Mouse (Mus musculus): ENCODE measurements around the gene Traf2. TPM values are rescaled to one million over a fixed set of nuclear protein-coding genes. Genes with fewer than 3 reads are reported as not detected.
"Not testable (repeated sequence)": the region's sequence is repeated elsewhere in the genome, so short reads cannot be mapped to it uniquely, and the experiment has no call there.

Traf2 gene
- polyA plus RNA-seq, 1 experiment from 2014 or later: 22.3 TPM

DNA sequence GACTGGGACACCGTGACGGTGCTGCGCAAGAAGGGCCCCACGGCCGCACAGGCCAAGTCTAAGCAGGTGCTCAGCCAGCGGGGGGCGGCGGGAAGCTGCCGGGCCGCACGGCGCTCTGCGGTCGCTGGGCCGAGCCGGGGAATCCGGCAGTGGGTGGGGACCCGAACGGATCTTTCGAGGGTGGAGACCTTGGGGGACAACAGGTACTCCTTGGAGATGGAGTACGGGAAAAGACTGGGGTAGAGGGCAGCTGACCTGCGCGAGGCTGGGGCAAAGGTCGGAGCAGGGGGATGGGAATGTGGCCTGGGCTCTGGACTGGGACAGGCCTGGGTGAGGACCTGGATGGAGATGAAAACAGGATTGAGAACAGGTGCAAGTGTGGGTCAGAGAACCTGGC lies 11.2 kb upstream of the Traf2 start:
- no peaks in the 10 kb centered on the region for H3K27me3 ChIP-seq (replicated peaks)
- peaks cover 17% of the 10 kb centered on the region for H3K4me1 ChIP-seq (replicated peaks)
- H3K27ac ChIP-seq (ENCODE audit: poor library complexity, severe bottlenecking): peak overlapping the region; percentile 80
- peak overlapping the region; percentile 99 for H3K9ac ChIP-seq
- H3K9me3 ChIP-seq (replicated peaks): no peaks in the 10 kb centered on the region
- WGBS: 0% methylated on average over 24 of the region's 24 CpGs
- H3K4me2 ChIP-seq: peak overlapping the region; percentile 98
- ATAC-seq (ENCODE audit: insufficient number of reproducible peaks, low FRiP score): peak; percentile 35; the same call in 1 of the 2 replicates
- H3K4me3 ChIP-seq: peak overlapping the region; percentile 100
- H3K36me3 ChIP-seq: peaks cover 31% of the 10 kb centered on the region

DNA sequence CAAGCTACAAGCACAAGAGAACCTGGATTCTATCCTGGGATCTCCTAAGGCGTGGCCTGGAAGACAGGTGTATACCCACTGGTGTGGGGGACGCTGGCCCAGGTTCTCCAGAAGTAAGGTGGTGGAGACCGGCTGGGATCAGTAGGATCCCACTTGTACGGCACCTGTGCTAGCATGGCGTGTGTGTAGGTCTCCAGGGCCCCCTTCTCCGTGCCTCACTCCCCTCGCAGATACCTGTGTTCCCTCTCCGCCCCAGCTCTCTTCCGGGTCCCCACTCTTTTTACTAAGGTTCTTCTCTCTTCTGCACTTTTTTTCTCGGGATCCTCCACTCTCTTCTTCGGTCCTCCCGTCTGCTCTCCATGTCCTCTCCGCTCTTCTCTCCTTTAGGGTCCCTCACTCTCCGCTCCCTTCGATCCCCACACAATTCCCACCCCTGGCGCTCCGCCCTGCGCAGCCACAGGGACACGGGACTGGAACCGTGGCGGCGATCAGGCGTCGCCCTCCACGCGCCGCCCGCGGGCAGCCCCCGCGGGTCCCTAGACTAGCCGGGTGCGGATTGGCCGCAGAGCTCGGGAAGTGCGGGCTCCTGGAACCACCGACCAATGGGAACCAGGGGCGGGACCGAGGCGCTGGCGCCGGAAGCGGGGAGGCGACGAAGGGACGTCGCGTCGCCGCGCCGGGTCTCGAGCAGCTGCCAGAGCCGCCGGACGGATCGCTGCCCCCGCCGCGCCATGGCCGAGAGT lies 10.7 kb upstream of the Traf2 start, which contains the start of gene Edf1:
Gene Edf1 (plus strand): TSS at position 627 of the 743 bp plus-strand sequence.
- Histone ChIP-seq H3K4me3 (peak within 1 kb of the TSS; percentile 100), H3K36me3 (peaks cover 26% of the 10 kb centered on the region), H3K9me3 (replicated peaks) (no peaks in the 10 kb centered on the region), H3K9ac (peak within 1 kb of the TSS; percentile 99), H3K4me2 (peak within 1 kb of the TSS; percentile 98), H3K27ac (ENCODE audit: poor library complexity, severe bottlenecking) (peak within 1 kb of the TSS; percentile 80), H3K27me3 (replicated peaks) (no peaks in the 10 kb centered on the region), H3K4me1 (replicated peaks) (peaks cover 17% of the 10 kb centered on the region)
- WGBS: under 1% methylated on average over 61 of the region's 61 CpGs
- ATAC-seq (ENCODE audit: insufficient number of reproducible peaks, low FRiP score): peak; percentile 98

DNA sequence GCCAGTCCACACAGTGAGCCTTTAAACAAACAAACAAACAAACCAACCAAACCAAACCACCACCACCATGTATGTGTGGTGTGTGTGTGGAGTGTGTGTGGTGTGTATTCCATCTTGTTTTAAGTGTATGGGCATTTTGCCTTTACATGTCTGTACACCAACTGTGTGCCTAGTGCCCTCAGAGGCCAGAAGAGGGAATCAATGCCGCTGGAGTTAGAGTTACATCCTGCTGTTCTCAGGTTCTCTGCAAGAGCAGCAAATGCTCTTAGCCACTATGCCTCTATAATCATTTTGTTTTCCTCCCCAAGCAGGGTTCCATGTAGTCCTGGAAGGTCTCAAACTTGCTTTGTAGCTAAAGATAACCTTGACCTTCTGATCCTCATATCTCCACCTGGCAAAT lies 9.6 kb upstream of the Traf2 start:
- no peaks in the 10 kb centered on the region for H3K27me3 ChIP-seq (replicated peaks)
- 38% methylated on average over 1 of the region's 1 CpGs for WGBS
- H3K4me2 ChIP-seq: no peak overlapping the region
- H3K9ac ChIP-seq: no peak overlapping the region
- no peaks in the 10 kb centered on the region for H3K9me3 ChIP-seq (replicated peaks)
- H3K4me3 ChIP-seq: no peak overlapping the region
- peaks cover 15% of the 10 kb centered on the region for H3K36me3 ChIP-seq
- peaks cover 17% of the 10 kb centered on the region for H3K4me1 ChIP-seq (replicated peaks)
- no peak for ATAC-seq (ENCODE audit: insufficient number of reproducible peaks, low FRiP score)
- no peak overlapping the region for H3K27ac ChIP-seq (ENCODE audit: poor library complexity, severe bottlenecking)

DNA sequence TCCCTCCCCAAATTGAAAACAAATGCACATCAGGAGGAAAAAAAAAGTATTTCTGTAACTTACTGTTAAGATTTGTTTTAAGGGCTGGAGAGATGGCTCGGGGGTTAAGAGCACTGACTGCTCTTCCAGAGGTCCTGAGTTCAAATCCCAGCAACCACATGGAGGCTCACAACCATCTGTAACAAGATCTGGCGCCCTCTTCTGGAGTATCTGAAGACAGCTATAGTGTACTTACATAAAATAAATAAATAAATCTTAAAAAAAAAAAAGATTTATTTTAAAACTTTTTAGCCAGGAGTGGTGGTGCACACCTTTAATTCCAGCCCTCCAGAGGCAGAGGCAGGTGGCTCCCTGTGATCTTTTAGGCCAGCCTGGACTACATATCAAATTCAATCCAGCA lies 8.7 kb upstream of the Traf2 start:
- not testable (repeated sequence) for H3K27ac ChIP-seq (ENCODE audit: poor library complexity, severe bottlenecking); H3K36me3 ChIP-seq; H3K27me3 ChIP-seq (replicated peaks); ATAC-seq (ENCODE audit: insufficient number of reproducible peaks, low FRiP score); H3K4me3 ChIP-seq; H3K9ac ChIP-seq; H3K9me3 ChIP-seq (replicated peaks); H3K4me2 ChIP-seq
- WGBS: 40% methylated on average over 2 of the region's 2 CpGs
- H3K4me1 ChIP-seq (replicated peaks): peaks cover 17% of the 10 kb centered on the region

DNA sequence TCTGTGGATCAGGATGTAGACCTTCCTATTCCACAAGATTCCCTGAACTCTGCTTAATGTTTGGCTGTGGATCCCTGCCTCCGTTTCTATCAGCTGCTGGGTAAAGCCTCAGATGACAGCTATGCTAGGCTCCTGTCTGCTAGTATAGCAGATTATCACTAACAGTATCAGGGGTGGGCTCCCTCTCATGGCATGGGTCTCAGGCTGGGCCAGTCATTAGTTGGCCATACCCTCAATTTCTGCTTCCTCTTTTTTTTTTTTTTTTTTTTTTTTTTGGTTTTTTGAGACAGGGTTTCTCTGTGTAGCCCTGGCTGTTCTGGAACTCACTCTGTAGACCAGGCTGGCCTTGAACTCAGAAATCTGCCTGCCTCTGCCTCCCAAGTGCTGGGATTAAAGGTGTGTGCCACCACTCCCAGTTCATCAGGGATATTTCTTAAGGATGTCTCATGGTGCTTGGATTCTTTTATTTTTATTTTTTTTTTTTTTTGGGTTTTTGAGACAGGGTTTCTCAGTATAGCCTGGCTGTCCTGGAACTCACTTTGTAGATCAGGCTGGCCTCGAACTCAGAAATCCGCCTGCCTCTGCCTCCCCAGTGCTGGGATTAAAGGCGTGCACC lies 6.5 kb upstream of the Traf2 start:
- not testable (repeated sequence) for H3K9me3 ChIP-seq (replicated peaks); H3K36me3 ChIP-seq; H3K9ac ChIP-seq; ATAC-seq (ENCODE audit: insufficient number of reproducible peaks, low FRiP score); H3K27me3 ChIP-seq (replicated peaks); H3K4me2 ChIP-seq; H3K27ac ChIP-seq (ENCODE audit: poor library complexity, severe bottlenecking); H3K4me3 ChIP-seq; H3K4me1 ChIP-seq (replicated peaks)
- 80% methylated on average over 4 of the region's 4 CpGs for WGBS

DNA sequence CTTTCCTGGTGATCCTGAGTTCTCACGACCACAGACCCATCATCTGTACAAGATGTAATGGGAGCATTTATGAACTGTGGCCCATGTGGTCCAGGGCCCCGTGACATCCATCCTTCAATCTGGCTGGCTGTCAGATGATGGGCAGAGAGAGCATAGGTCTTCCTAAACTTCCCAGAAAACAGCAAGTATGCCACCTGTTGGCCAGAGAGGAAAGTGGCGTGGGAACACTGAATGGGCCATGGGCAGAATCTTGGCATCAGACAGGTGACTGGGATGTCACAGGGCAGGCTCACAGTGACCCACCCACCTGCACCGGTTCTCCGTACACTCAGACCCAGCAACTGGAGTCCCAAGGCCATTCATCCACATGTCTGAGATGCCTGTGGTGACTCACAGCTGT lies 4.4 kb upstream of the Traf2 start:
- no peaks in the 10 kb centered on the region for H3K9me3 ChIP-seq (replicated peaks)
- no peak overlapping the region for H3K27ac ChIP-seq (ENCODE audit: poor library complexity, severe bottlenecking)
- no peaks in the 10 kb centered on the region for H3K4me1 ChIP-seq (replicated peaks)
- H3K4me2 ChIP-seq: no peak overlapping the region
- no peak overlapping the region for H3K4me3 ChIP-seq
- H3K36me3 ChIP-seq: no peaks in the 10 kb centered on the region
- no peak overlapping the region for H3K9ac ChIP-seq
- ATAC-seq (ENCODE audit: insufficient number of reproducible peaks, low FRiP score): no peak
- H3K27me3 ChIP-seq (replicated peaks): no peaks in the 10 kb centered on the region
- WGBS: 28% methylated on average over 5 of the region's 5 CpGs

DNA sequence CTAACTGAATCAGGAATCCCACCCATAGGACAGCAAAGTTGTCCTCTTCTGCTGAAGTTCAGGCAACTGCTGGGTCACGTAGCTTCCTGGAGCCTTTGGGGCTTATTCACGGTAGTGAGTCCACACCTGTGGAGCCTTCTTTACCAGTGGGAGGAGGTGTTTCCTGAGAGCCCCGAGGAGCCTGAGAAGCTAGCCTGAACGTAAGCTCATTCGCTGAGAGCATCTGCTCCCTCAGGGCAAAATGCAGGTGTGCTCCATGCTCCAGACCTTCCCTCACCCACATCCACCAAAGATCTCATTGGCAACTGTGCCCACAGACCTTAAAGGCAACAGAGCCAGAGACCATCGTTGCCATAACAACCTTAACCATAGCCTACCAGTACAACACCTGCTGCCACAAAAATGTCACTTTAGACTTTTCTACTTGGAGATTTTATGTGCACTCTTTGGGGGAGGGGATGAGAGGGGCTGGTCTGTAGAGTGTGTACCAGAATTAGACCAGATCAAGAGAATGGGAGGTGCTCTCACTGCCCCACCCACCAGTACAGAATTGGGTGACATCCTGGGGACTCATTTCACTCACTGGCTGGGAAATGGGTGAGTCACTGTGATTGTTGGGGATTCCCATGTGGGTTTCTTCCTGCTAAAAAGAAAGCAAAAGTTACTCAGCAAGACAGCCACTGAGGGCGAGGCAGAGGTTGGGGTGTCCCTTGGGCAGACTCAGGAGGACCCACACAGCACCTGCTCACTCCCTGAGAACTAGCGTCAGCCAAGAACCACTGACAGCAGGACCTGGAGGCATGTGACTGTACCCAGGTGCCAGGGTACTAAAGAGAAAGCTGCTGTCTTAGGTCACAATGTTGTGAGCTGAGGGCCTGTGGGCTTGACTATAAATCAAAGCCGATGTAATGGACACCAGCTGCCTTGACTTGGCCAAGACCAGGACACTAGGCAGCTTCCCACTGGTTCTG lies 2.6 kb upstream of the Traf2 start:
- Histone ChIP-seq H3K4me3 (no peak overlapping the region), H3K27ac (ENCODE audit: poor library complexity, severe bottlenecking) (no peak overlapping the region), H3K9me3 (replicated peaks) (no peaks in the 10 kb centered on the region), H3K36me3 (peaks cover 6% of the 10 kb centered on the region; the same call in 1 of the 2 replicates), H3K4me2 (no peak overlapping the region), H3K27me3 (replicated peaks) (no peaks in the 10 kb centered on the region), H3K9ac (no peak overlapping the region), H3K4me1 (replicated peaks) (peaks cover 14% of the 10 kb centered on the region)
- WGBS: 66% methylated on average over 9 of the region's 9 CpGs
- ATAC-seq (ENCODE audit: insufficient number of reproducible peaks, low FRiP score): no peak

DNA sequence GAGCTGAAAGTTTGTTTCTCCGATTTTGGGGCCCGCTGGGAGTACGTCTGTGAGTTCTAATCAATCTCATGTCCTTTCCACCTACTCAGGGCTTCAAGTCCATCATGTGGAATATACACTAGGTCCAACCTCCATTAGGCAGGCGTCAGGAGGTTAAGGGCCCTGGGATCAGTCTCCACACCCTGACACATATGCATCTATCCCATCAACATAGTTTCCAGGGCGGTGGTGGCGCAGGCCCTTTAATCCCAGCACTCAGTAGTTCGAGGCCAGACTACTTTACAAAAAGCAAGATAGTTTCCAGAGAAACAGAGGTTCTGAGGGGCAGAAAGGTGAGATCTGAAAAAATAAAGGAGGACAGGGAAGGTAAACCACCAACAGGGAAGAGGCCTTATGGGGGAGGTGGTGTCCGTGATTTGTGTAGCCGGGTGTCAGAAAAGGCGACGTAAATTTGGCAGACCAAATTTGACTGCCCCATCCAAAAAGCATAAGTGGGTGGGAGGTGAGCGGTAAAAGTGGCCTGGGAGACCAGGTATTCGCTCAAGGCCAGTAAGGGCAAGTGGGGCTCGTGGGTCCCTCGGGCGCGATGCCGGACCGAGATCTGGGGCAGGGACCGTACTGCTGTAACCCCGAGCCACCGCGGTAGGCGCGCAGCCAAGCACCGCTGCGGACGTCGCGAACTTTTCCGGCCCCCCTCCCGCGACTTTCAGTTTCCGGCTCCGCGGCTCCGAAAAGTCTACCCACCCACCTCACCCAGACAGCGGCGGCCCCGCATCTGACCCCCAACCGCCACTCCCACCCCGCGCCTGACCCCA lies 537 bp downstream of the Traf2 start:
- H3K4me2 ChIP-seq: peak overlapping the region; percentile 88
- peaks cover 6% of the 10 kb centered on the region; the same call in 1 of the 2 replicates for H3K36me3 ChIP-seq
- H3K4me3 ChIP-seq: peak overlapping the region; percentile 76
- ATAC-seq (ENCODE audit: insufficient number of reproducible peaks, low FRiP score): peak; percentile 78
- H3K4me1 ChIP-seq (replicated peaks): peaks cover 25% of the 10 kb centered on the region
- peak overlapping the region; percentile 67 for H3K27ac ChIP-seq (ENCODE audit: poor library complexity, severe bottlenecking)
- no peaks in the 10 kb centered on the region for H3K9me3 ChIP-seq (replicated peaks)
- H3K27me3 ChIP-seq (replicated peaks): no peaks in the 10 kb centered on the region
- H3K9ac ChIP-seq: peak overlapping the region; percentile 89
- 7% methylated on average over 40 of the region's 43 CpGs for WGBS

DNA sequence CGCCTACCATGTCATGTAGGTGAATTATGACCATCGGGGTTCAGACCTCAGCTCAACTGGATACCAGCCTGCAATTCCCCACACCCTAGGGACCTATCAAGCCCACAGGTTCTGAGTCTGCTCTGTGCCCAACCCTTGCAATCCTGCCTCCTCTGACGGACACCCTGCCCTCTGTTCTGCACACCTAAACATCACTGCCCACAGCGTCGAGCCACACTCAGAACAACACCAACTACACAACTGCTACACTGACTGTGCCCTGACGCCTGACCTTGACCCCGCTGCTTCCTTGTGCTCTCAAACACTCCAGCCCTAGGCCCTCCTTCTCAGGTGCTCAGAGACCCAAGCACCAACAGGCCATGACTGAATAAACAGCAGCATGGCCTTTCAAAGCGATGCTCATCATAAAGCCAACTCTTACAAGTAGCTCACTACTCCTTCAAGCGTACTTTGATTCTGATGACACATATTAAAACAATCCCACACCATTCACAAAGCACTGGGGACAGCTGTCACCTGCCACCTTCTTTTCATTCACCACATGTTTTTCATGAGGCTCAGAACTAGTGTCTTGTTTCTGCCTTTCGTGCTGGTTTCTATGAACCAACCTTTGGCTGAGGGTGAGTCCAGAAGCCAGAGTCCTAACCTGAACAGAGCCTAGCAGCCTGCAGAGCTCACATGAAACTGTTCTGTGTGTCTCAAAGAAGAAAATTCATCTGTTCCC lies 4.9 kb downstream of the Traf2 start:
- no peak for ATAC-seq (ENCODE audit: insufficient number of reproducible peaks, low FRiP score)
- Histone ChIP-seq H3K4me1 (replicated peaks) (peaks cover 25% of the 10 kb centered on the region), H3K27me3 (replicated peaks) (no peaks in the 10 kb centered on the region), H3K4me2 (no peak overlapping the region), H3K36me3 (peaks cover 28% of the 10 kb centered on the region), H3K9me3 (replicated peaks) (no peaks in the 10 kb centered on the region), H3K4me3 (no peak overlapping the region), H3K27ac (ENCODE audit: poor library complexity, severe bottlenecking) (no peak overlapping the region), H3K9ac (no peak overlapping the region)
- WGBS: 87% methylated on average over 10 of the region's 10 CpGs

DNA sequence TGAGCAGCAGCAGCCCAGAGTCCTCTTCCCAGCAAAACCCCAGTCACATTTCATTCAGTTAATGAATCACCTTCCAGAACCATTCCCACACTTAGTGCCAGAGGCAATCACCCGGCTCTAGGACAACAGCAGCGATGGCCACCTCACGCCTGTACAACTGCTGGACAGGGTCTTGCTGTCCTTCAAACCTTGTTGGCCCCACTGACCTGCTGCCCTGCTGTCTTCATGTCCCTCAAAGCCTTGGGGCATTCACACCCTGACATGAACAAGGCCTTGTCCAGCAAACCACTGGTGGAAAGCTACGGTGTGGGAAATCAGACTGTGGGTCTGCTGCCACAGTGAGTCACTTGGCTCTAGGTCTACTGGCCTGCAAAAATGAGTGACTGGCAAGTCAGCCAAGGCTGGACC lies 6.2 kb downstream of the Traf2 start:
- 96% methylated on average over 4 of the region's 4 CpGs for WGBS

More for the DNA sequence above, 6.2 kb downstream of the Traf2 start:
- H3K27me3 ChIP-seq (replicated peaks): no peaks in the 10 kb centered on the region
- H3K4me1 ChIP-seq (replicated peaks): peaks cover 19% of the 10 kb centered on the region
- no peak overlapping the region for H3K4me3 ChIP-seq
- H3K4me2 ChIP-seq: no peak overlapping the region
- ATAC-seq (ENCODE audit: insufficient number of reproducible peaks, low FRiP score): no peak
- H3K9me3 ChIP-seq (replicated peaks): no peaks in the 10 kb centered on the region
- H3K9ac ChIP-seq: no peak overlapping the region
- peaks cover 40% of the 10 kb centered on the region for H3K36me3 ChIP-seq
- no peak overlapping the region for H3K27ac ChIP-seq (ENCODE audit: poor library complexity, severe bottlenecking)
